Mouse (Mus musculus): ENCODE data around the gene Vmn1r107.
"Not testable (repeated sequence)": the region's sequence is repeated elsewhere in the genome, so short reads cannot be mapped to it uniquely, and the experiment has no call there.

Gene Vmn1r107

GRCm38 (mm10) chr7:20668618-20669017 lies at the start of gene Vmn1r107:
Gene Vmn1r107 (plus strand): TSS chr7:20668918.
- not testable (repeated sequence) for DNase-seq (ENCODE audit: low read depth, low spot score)

DNA sequence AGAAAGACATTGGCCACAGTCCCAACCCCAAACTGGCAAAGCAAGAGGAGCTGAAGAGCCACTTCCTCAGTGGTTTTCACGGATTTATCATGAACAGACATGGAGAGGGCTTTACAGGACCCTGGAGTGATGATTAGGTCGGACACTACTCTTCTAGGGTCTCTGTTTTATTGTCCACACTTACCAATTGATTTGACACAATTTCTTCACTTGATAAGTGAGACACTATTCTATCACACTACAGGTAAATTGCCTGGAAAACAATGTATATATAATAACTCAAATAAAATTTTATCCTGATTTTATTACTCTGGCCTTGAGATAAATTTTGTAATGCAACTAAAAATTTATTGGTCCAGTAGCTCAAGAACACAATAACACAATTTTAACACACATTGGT lies 34.4 kb downstream of the Vmn1r107 start, which contains the start of gene Vmn1r111:
Gene Vmn1r111 (minus strand): TSS at position 101 of the 400 bp plus-strand sequence.
- DNase-seq (ENCODE audit: low read depth, low spot score) = not testable (repeated sequence)

All from CD4-positive helper T cell, adult 2 months (primary cell).